Mouse (Mus musculus) monocyte, adult 5-6 weeks (primary cell): ENCODE measurements around the gene Capn8. TPM values are rescaled to one million over a fixed set of nuclear protein-coding genes. Genes with fewer than 3 reads are reported as not detected.

Source experiments
- ATAC-seq: fragments of 153-309, 156-312 bp; replicated peaks from 2 replicates; pipeline ENCODE4 v1.8.0; 2017; ENCODE audit warnings: mild to moderate bottlenecking; ENCODE audit not compliant: low TSS enrichment, insufficient number of reproducible peaks, severe bottlenecking, poor library complexity, low FRiP score
- total RNA-seq: library from RNA; stranded (forward); fragments of 200-1000, 200-491, 200-594 nt; gene quantifications from 3 replicates; pipeline ENCODE4 v1.2.3, GENCODE M21; 2017

Gene Capn8
- not detected in 3 replicates for total RNA-seq

GRCm38 (mm10) chr1:182564408-182565120, at the start of gene Capn8:
Gene Capn8, plus strand, starts transcription at chr1:182565007.
- no peak for ATAC-seq

GRCm38 (mm10) chr1:182516758-182517676, 47.8 kb upstream of the Capn8 start, which contains the start of gene Capn2:
Gene Capn2, minus strand, starts transcription at chr1:182517608.
- ATAC-seq = peak; percentile 78

- peak; percentile 9; the same call in 1 of the 2 replicates for ATAC-seq
Measured at GRCm38 (mm10) chr1:182517677-182518011, 47.2 kb upstream of the Capn8 start.

GRCm38 (mm10) chr1:182518143-182518680, 46.6 kb upstream of the Capn8 start:
- no peak for ATAC-seq

- no peak for ATAC-seq
Measured at GRCm38 (mm10) chr1:182518811-182519210, 46.0 kb upstream of the Capn8 start.

- ATAC-seq = no peak
Measured at GRCm38 (mm10) chr1:182519341-182519740, 45.5 kb upstream of the Capn8 start.

GRCm38 (mm10) chr1:182520091-182520937, 44.5 kb upstream of the Capn8 start:
- peak; percentile 71 for ATAC-seq

GRCm38 (mm10) chr1:182520938-182521500, 43.8 kb upstream of the Capn8 start:
- ATAC-seq = no peak

GRCm38 (mm10) chr1:182522961-182523360, 41.8 kb upstream of the Capn8 start:
- no peak for ATAC-seq

- no peak for ATAC-seq
Measured at GRCm38 (mm10) chr1:182523692-182524091, 41.1 kb upstream of the Capn8 start.

- ATAC-seq = no peak
Measured at GRCm38 (mm10) chr1:182525601-182526000, 39.2 kb upstream of the Capn8 start.

- ATAC-seq = no peak
Measured at GRCm38 (mm10) chr1:182527261-182527766, 37.5 kb upstream of the Capn8 start.

- peak; percentile 83 for ATAC-seq
Measured at GRCm38 (mm10) chr1:182527921-182528858, 36.6 kb upstream of the Capn8 start.

GRCm38 (mm10) chr1:182533583-182533982, 31.2 kb upstream of the Capn8 start:
- ATAC-seq = no peak

- ATAC-seq = no peak
Measured at GRCm38 (mm10) chr1:182535080-182535481, 29.7 kb upstream of the Capn8 start.

GRCm38 (mm10) chr1:182539023-182539940, 25.5 kb upstream of the Capn8 start:
- ATAC-seq = peak; percentile 90
